Mouse (Mus musculus) MEL (cell line): Measurements from ENCODE around the gene Cdc20. TPM values are rescaled to one million over a fixed set of nuclear protein-coding genes. Genes with fewer than 3 reads are reported as not detected.

Source experiments
- DNase-seq: peaks from one replicate; pipeline ENCODE4 v3.0.0; 2011; ENCODE audit warnings: low read depth, low spot score
- H3K27ac ChIP-seq: 2 replicates; pipeline ENCODE4 v1.5.1; 2012; ENCODE audit warnings: low read depth, mild to moderate bottlenecking, control low read depth, low read length, moderate library complexity; ENCODE audit not compliant: control insufficient read depth
- H3K27me3 ChIP-seq, 2 experiments: fragments of 150-350 bp in 1 of 2; sonication (generic) in 1 of 2; 2 replicates each; pipeline ENCODE4 v1.6.1; 2012; ENCODE audit warnings: low read length in 2 of 2, mild to moderate bottlenecking in 2 of 2, improper control_type of control experiment in 1 of 2, moderate library complexity in 1 of 2; ENCODE audit not compliant: insufficient read depth in 2 of 2, control insufficient read depth in 1 of 2
- H3K36me3 ChIP-seq, 2 experiments: 2 replicates each; pipeline ENCODE4 v1.6.1; 2012 to 2014; ENCODE audit warnings: low read length in 2 of 2, improper control_type of control experiment in 1 of 2, inconsistent platforms in 1 of 2, mild to moderate bottlenecking in 1 of 2; ENCODE audit not compliant: insufficient read depth in 2 of 2, control insufficient read depth in 1 of 2
- H3K4me1 ChIP-seq, 2 experiments: fragments of 150-350 bp in 1 of 2; sonication (generic) in 1 of 2; 2 replicates each; pipeline ENCODE4 v1.6.1; 2012; ENCODE audit warnings: low read length in 2 of 2, improper control_type of control experiment in 1 of 2, mild to moderate bottlenecking in 1 of 2; ENCODE audit not compliant: insufficient read depth in 2 of 2, control insufficient read depth in 1 of 2
- H3K4me3 ChIP-seq, 2 experiments: fragments of 150-350 bp in 1 of 2; sonication (generic) in 1 of 2; 2 replicates each; pipeline ENCODE4 v1.5.1; 2012; ENCODE audit warnings: low read depth in 2 of 2, low read length in 2 of 2, mild to moderate bottlenecking in 2 of 2, moderate library complexity in 2 of 2, control low read depth in 1 of 2, improper control_type of control experiment in 1 of 2; ENCODE audit not compliant: control insufficient read depth in 1 of 2, insufficient read depth in 1 of 2
- H3K79me2 ChIP-seq: 2 replicates; pipeline ENCODE4 v1.6.1; 2012; ENCODE audit warnings: mild to moderate bottlenecking, low read length, moderate library complexity; ENCODE audit not compliant: control insufficient read depth, poor library complexity, insufficient read depth
- H3K9ac ChIP-seq: 2 replicates; pipeline ENCODE4 v1.6.1; 2012; ENCODE audit warnings: low read depth, mild to moderate bottlenecking, control low read depth, low read length, moderate library complexity; ENCODE audit not compliant: control insufficient read depth, poor library complexity, severe bottlenecking
- H3K9me3 ChIP-seq: fragments of 150-350 bp; sonication (generic); replicated peaks from 2 replicates; pipeline ENCODE4 v1.6.1; 2012; ENCODE audit warnings: mild to moderate bottlenecking, low read length, improper control_type of control experiment, moderate library complexity; ENCODE audit not compliant: insufficient read depth
- CHD1 ChIP-seq: IDR thresholded peaks from 2 replicates; pipeline ENCODE4 v1.6.1; 2012; ENCODE audit warnings: low read depth, mild to moderate bottlenecking, inconsistent platforms, low read length, improper control_type of control experiment
- ELF1 ChIP-seq: IDR thresholded peaks from 2 replicates; pipeline ENCODE4 v1.6.1; 2014; ENCODE audit warnings: low read depth, mild to moderate bottlenecking, inconsistent platforms, low read length, improper control_type of control experiment, moderate library complexity
- GABPA ChIP-seq: IDR thresholded peaks from 2 replicates; pipeline ENCODE4 v1.6.1; 2012; ENCODE audit warnings: low read depth, mild to moderate bottlenecking, inconsistent platforms, low read length, improper control_type of control experiment, moderate library complexity
- GATA1 ChIP-seq: IDR thresholded peaks from 2 replicates; pipeline ENCODE4 v1.6.1; 2011; ENCODE audit warnings: low read depth, low read length, improper control_type of control experiment
- JUND ChIP-seq: IDR thresholded peaks from 2 replicates; pipeline ENCODE4 v1.6.1; 2011; ENCODE audit warnings: low read depth, mild to moderate bottlenecking, improper control_type of control experiment, low read length
- KAT2A ChIP-seq: conservative IDR thresholded peaks from 2 replicates; pipeline ENCODE4 v1.6.1; 2012; ENCODE audit warnings: low read depth, low read length, improper control_type of control experiment, inconsistent platforms
- MAFK ChIP-seq: IDR thresholded peaks from 2 replicates; pipeline ENCODE4 v1.6.1; 2011; ENCODE audit warnings: low read depth, mild to moderate bottlenecking, low read length, improper control_type of control experiment, borderline replicate concordance
- MAX ChIP-seq: IDR thresholded peaks from 2 replicates; pipeline ENCODE4 v1.6.1; 2011; ENCODE audit warnings: low read length, improper control_type of control experiment
- MXI1 ChIP-seq: IDR thresholded peaks from 2 replicates; pipeline ENCODE4 v1.6.1; 2011; ENCODE audit warnings: mild to moderate bottlenecking, low read depth, low read length, improper control_type of control experiment
- NRF1 ChIP-seq: IDR thresholded peaks from 2 replicates; pipeline ENCODE4 v1.6.1; 2014; ENCODE audit warnings: low read depth, mild to moderate bottlenecking, inconsistent platforms, low read length, improper control_type of control experiment, moderate library complexity; ENCODE audit not compliant: poor library complexity, insufficient read depth, severe bottlenecking
- POLR2A ChIP-seq, 2 experiments: IDR thresholded peaks; 2 replicates each; pipeline ENCODE4 v1.6.1; 2011 to 2012; ENCODE audit warnings: low read length in 2 of 2, mild to moderate bottlenecking in 2 of 2, control low read depth in 1 of 2, improper control_type of control experiment in 1 of 2, low read depth in 1 of 2, moderate library complexity in 1 of 2; ENCODE audit not compliant: control insufficient read depth in 1 of 2, insufficient read depth in 1 of 2, poor library complexity in 1 of 2
- POLR2AphosphoS5 ChIP-seq: IDR thresholded peaks from 2 replicates; pipeline ENCODE4 v1.6.1; 2012; ENCODE audit warnings: low read depth, borderline replicate concordance, mild to moderate bottlenecking, inconsistent platforms, low read length, moderate library complexity, mixed read lengths
- RAD21 ChIP-seq: IDR thresholded peaks from 2 replicates; pipeline ENCODE4 v1.6.1; 2011; ENCODE audit warnings: mild to moderate bottlenecking, low read depth, low read length, improper control_type of control experiment
- SIN3A ChIP-seq: IDR thresholded peaks from 2 replicates; pipeline ENCODE4 v1.6.1; 2012; ENCODE audit warnings: low read length, improper control_type of control experiment, inconsistent platforms
- SMC3 ChIP-seq: IDR thresholded peaks from 2 replicates; pipeline ENCODE4 v1.6.1; 2011; ENCODE audit warnings: low read depth, low read length, improper control_type of control experiment
- TAL1 ChIP-seq: IDR thresholded peaks from 2 replicates; pipeline ENCODE4 v1.6.1; 2012; ENCODE audit warnings: mild to moderate bottlenecking, inconsistent platforms, low read length, moderate library complexity, mixed read lengths
- TCF12 ChIP-seq: IDR thresholded peaks from 2 replicates; pipeline ENCODE4 v1.6.1; 2014; ENCODE audit warnings: low read depth, mild to moderate bottlenecking, inconsistent platforms, low read length, improper control_type of control experiment, moderate library complexity
- ZMIZ1 ChIP-seq: IDR thresholded peaks from 2 replicates; pipeline ENCODE4 v1.6.1; 2012; ENCODE audit warnings: low read depth, mild to moderate bottlenecking, inconsistent platforms, low read length, improper control_type of control experiment, moderate library complexity
- ZNF384 ChIP-seq: IDR thresholded peaks from 2 replicates; pipeline ENCODE4 v1.6.1; 2012; ENCODE audit warnings: low read depth, mild to moderate bottlenecking, inconsistent platforms, low read length, improper control_type of control experiment
- polyA plus RNA-seq, 2 experiments: library from polyadenylated mRNA; stranded (reverse) in 1 of 2; unstranded in 1 of 2; fragments of >175 nt in 1 of 2; fragments of >200 nt in 1 of 2; gene quantifications; 2 replicates each; pipeline versions ENCODE4 v1.2.1 to v1.2.4; 2012; ENCODE audit warnings: low replicate concordance in 2 of 2, low read depth in 1 of 2; ENCODE audit not compliant: insufficient read length in 2 of 2, insufficient read depth in 1 of 2, missing spikeins in 1 of 2
- total RNA-seq: library from RNA; depleted of rRNA; stranded (reverse); fragments of 300-350 nt; gene quantifications from 2 replicates; pipeline ENCODE4 v1.2.3, GENCODE M21; 2012

The Cdc20 gene
- total and polyA plus RNA-seq, 3 experiments = 189 to 247 TPM; not detected in 1

GRCm38 (mm10) chr4:118417112-118417797, 19.9 kb downstream of the Cdc20 start:
- Histone ChIP-seq H3K4me3 (no peak overlapping the region), H3K27me3 (no peaks in the 10 kb centered on the region), H3K36me3 (peaks cover 0 to 8% of the 10 kb centered on the region in 2 experiments; a peak in 2 of 4 replicates), H3K9ac (no peak overlapping the region), H3K27ac (no peak overlapping the region), H3K79me2 (no peaks in the 10 kb centered on the region), H3K4me1 (no peaks in the 10 kb centered on the region), H3K9me3 (no peaks in the 10 kb centered on the region)
- TF ChIP-seq GATA1 = no peak
- TF ChIP-seq, all 39 proteins: peak for 0
- no peak for DNase-seq

- H3K27me3 ChIP-seq = no peaks in the 10 kb centered on the region
- H3K4me3 ChIP-seq = no peak overlapping the region
- TF ChIP-seq CHD1 (no peak), TCF12 (no peak), NRF1 (no peak), MAX (no peak), POLR2AphosphoS5 (no peak), ELF1 (no peak), SMC3 (no peak), KAT2A (no peak), MXI1 (no peak), ZNF384 (no peak), GABPA (no peak), TAL1 (no peak), MAFK (no peak), SIN3A (no peak), JUND (no peak), ZMIZ1 (no peak), POLR2A (IDR thresholded peaks at IDR 0.05; ENCODE audit: control insufficient read depth in 1 of 2, insufficient read depth in 1 of 2, low read depth in 1 of 2, low read length in 2 of 2, poor library complexity in 1 of 2) (no peak), GATA1 (no peak), RAD21 (no peak)
- no peak overlapping the region for H3K27ac ChIP-seq
- no peaks in the 10 kb centered on the region for H3K9me3 ChIP-seq
- no peaks in the 10 kb centered on the region for H3K4me1 ChIP-seq
- H3K36me3 ChIP-seq = peaks cover 0 to 8% of the 10 kb centered on the region in 2 experiments; a peak in 2 of 4 replicates
- no peak overlapping the region for H3K9ac ChIP-seq
- DNase-seq = no peak
- H3K79me2 ChIP-seq = no peaks in the 10 kb centered on the region
These were observed 20.8 kb downstream of the Cdc20 start for GRCm38 (mm10) chr4:118416329-118416728.
